Mouse (Mus musculus) limb, embryonic 11.5 days (tissue): ENCODE results near the gene Fibp. TPM values are rescaled to one million over a fixed set of nuclear protein-coding genes. Genes with fewer than 3 reads are reported as not detected.
"Not testable (repeated sequence)": the region's sequence is repeated elsewhere in the genome, so short reads cannot be mapped to it uniquely, and the experiment has no call there.

Experiments used
- ATAC-seq: fragments of 200-750 bp; cut with Nextera tagmentation; 2 replicates; pipeline ENCODE4 v1.8.0; 2017; ENCODE audit warnings: low read depth; ENCODE audit not compliant: insufficient number of reproducible peaks, low FRiP score, low TSS enrichment
- DNase-seq: peaks from one replicate; pipeline ENCODE4 v3.0.0-alpha.2; 2015; ENCODE audit warnings: low spot score
- H3K27ac ChIP-seq: fragments of 300-500 bp; sonication (generic); replicated peaks from 2 replicates; pipeline ENCODE4 v1.5.1; 2014; ENCODE audit warnings: low read depth, mild to moderate bottlenecking, low read length
- H3K27me3 ChIP-seq: fragments of 300-500 bp; sonication (generic); 2 replicates; pipeline ENCODE4 v1.6.1; 2014; ENCODE audit warnings: mild to moderate bottlenecking, low read length, mixed read lengths; ENCODE audit not compliant: control insufficient read depth, insufficient read depth
- H3K36me3 ChIP-seq: fragments of 300-500 bp; sonication (generic); 2 replicates; pipeline ENCODE4 v1.6.1; 2014; ENCODE audit warnings: mild to moderate bottlenecking, low read length, moderate library complexity, mixed read lengths; ENCODE audit not compliant: control insufficient read depth, insufficient read depth
- H3K4me1 ChIP-seq: fragments of 300-500 bp; sonication (generic); 2 replicates; pipeline ENCODE4 v1.6.1; 2014; ENCODE audit warnings: low read length, mixed read lengths; ENCODE audit not compliant: control insufficient read depth, insufficient read depth
- H3K4me2 ChIP-seq: fragments of 300-500 bp; sonication (generic); 2 replicates; pipeline ENCODE4 v1.6.1; 2014; ENCODE audit warnings: low read depth, mild to moderate bottlenecking, moderate library complexity; ENCODE audit not compliant: severe bottlenecking
- H3K4me3 ChIP-seq: fragments of 300-500 bp; sonication (generic); 2 replicates; pipeline ENCODE4 v1.5.1; 2014; ENCODE audit warnings: low read depth, low read length
- H3K9ac ChIP-seq: fragments of 300-500 bp; sonication (generic); 2 replicates; pipeline ENCODE4 v1.6.1; 2014; ENCODE audit warnings: mild to moderate bottlenecking, low read length
- H3K9me3 ChIP-seq: fragments of 300-500 bp; sonication (generic); 2 replicates; pipeline ENCODE4 v1.6.1; 2016; ENCODE audit warnings: low read length; ENCODE audit not compliant: control insufficient read depth
- WGBS: fragments of 180-500 bp; shearing (Covaris S2); extraction: QIAGEN DNeasy Blood & Tissue Kit; methylation state at CpG from one replicate; pipeline ENCODE4 v1.1.7; 2014; 5-methylcytosine and 5-hydroxymethylcytosine counted together
- polyA plus RNA-seq: library from polyadenylated mRNA; unstranded; fragments of >200 nt; fragmentation: Nextera tagmentation; extraction: Ambion mirVana; gene quantifications from 2 replicates; pipeline ENCODE4 v1.2.1, GENCODE M21; 2014

The Fibp gene
- polyA plus RNA-seq, 1 experiment from 2014 or later: 116 TPM

GRCm38 (mm10) chr19:5485821-5486220 is 25.4 kb downstream of the Fibp start:
- no peak for ATAC-seq
- Histone ChIP-seq H3K36me3 (peaks cover 12% of the 10 kb centered on the region), H3K4me1 (peaks cover 4% of the 10 kb centered on the region; the same call in 1 of the 2 replicates), H3K27ac (no peak overlapping the region), H3K4me3 (no peak overlapping the region), H3K27me3 (no peaks in the 10 kb centered on the region), H3K9ac (no peak overlapping the region), H3K4me2 (no peak overlapping the region), H3K9me3 (no peaks in the 10 kb centered on the region)
- WGBS: 92% methylated on average over 7 of the region's 7 CpGs
- DNase-seq: no peak

- no peaks in the 10 kb centered on the region for H3K9me3 ChIP-seq
- DNase-seq (no peak), ATAC-seq (no peak)
- no peak overlapping the region for H3K27ac ChIP-seq
- peaks cover 4% of the 10 kb centered on the region; the same call in 1 of the 2 replicates for H3K4me1 ChIP-seq
- no peak overlapping the region for H3K4me2 ChIP-seq
- peaks cover 12% of the 10 kb centered on the region for H3K36me3 ChIP-seq
- no peaks in the 10 kb centered on the region for H3K27me3 ChIP-seq
- no peak overlapping the region for H3K9ac ChIP-seq
- no peak overlapping the region for H3K4me3 ChIP-seq
- 90% methylated on average over 8 of the region's 8 CpGs for WGBS
Measured at GRCm38 (mm10) chr19:5486286-5486685, 25.9 kb downstream of the Fibp start.

- Histone ChIP-seq H3K27ac (no peak overlapping the region), H3K4me3 (no peak overlapping the region), H3K4me1 (peaks cover 4% of the 10 kb centered on the region; the same call in 1 of the 2 replicates), H3K27me3 (no peaks in the 10 kb centered on the region), H3K9me3 (no peaks in the 10 kb centered on the region), H3K36me3 (peaks cover 10% of the 10 kb centered on the region), H3K4me2 (peak overlapping the region; percentile 59; the same call in 1 of the 2 replicates), H3K9ac (no peak overlapping the region)
- WGBS: 90% methylated on average over 4 of the region's 4 CpGs
- ATAC-seq (no peak), DNase-seq (no peak)
Measured at GRCm38 (mm10) chr19:5486771-5487170, 26.4 kb downstream of the Fibp start.

- peaks cover 15% of the 10 kb centered on the region for H3K36me3 ChIP-seq
- H3K27me3 ChIP-seq: no peaks in the 10 kb centered on the region
- DNase-seq: peak; percentile 99
Measured at GRCm38 (mm10) chr19:5487768-5488550, 27.5 kb downstream of the Fibp start, which contains the start of gene Mus81. Gene Mus81 (minus strand): TSS chr19:5488402.

GRCm38 (mm10) chr19:5488878-5489571 is 28.6 kb downstream of the Fibp start:
- H3K27ac ChIP-seq: peak overlapping the region; percentile 90
- H3K4me2 ChIP-seq: peak overlapping the region; percentile 59
- H3K9ac ChIP-seq: peak overlapping the region; percentile 47
- ATAC-seq (peak; percentile 80), DNase-seq (peak; percentile 99)
- WGBS: under 1% methylated on average over 26 of the region's 26 CpGs
- no peaks in the 10 kb centered on the region for H3K9me3 ChIP-seq
- no peaks in the 10 kb centered on the region for H3K27me3 ChIP-seq
- peaks cover 9% of the 10 kb centered on the region; the same call in 1 of the 2 replicates for H3K4me1 ChIP-seq
- peak overlapping the region; percentile 41 for H3K4me3 ChIP-seq
- H3K36me3 ChIP-seq: peaks cover 19% of the 10 kb centered on the region

More at GRCm38 (mm10) chr19:5487768-5488550, 27.5 kb downstream of the Fibp start, which contains the start of gene Mus81:
- H3K4me1 ChIP-seq: peaks cover 9% of the 10 kb centered on the region; the same call in 1 of the 2 replicates
- ATAC-seq: peak; percentile 80
- H3K4me3 ChIP-seq: peak within 1 kb of the TSS; percentile 41
- peak within 1 kb of the TSS; percentile 60 for H3K9ac ChIP-seq
- H3K9me3 ChIP-seq: no peaks in the 10 kb centered on the region
- H3K27ac ChIP-seq: peak within 1 kb of the TSS; percentile 90
- H3K4me2 ChIP-seq: peak within 1 kb of the TSS; percentile 59
- WGBS: under 1% methylated on average over 39 of the region's 39 CpGs

GRCm38 (mm10) chr19:5489721-5490120 is 29.3 kb downstream of the Fibp start:
- H3K36me3 ChIP-seq: peaks cover 21% of the 10 kb centered on the region
- 57% methylated on average over 10 of the region's 10 CpGs for WGBS

GRCm38 (mm10) chr19:5490313-5490897 is 30.0 kb downstream of the Fibp start, which contains the start of gene Cfl1:
Gene Cfl1 (plus strand): TSS chr19:5490455.
- peak within 1 kb of the TSS; percentile 97 for H3K27ac ChIP-seq
- H3K27me3 ChIP-seq: no peaks in the 10 kb centered on the region
- H3K4me3 ChIP-seq: peak within 1 kb of the TSS; percentile 100
- DNase-seq: peak; percentile 96
- H3K4me1 ChIP-seq: peaks cover 9% of the 10 kb centered on the region; the same call in 1 of the 2 replicates
- H3K36me3 ChIP-seq: peaks cover 20% of the 10 kb centered on the region
- no peaks in the 10 kb centered on the region for H3K9me3 ChIP-seq
- peak within 1 kb of the TSS; percentile 59 for H3K4me2 ChIP-seq
- H3K9ac ChIP-seq: peak within 1 kb of the TSS; percentile 94
- peak; percentile 45 for ATAC-seq
- WGBS: under 1% methylated on average over 62 of the region's 62 CpGs

More at GRCm38 (mm10) chr19:5489721-5490120, 29.3 kb downstream of the Fibp start:
- not testable (repeated sequence) for ATAC-seq, H3K27me3 ChIP-seq, H3K9me3 ChIP-seq, H3K9ac ChIP-seq, H3K4me1 ChIP-seq, DNase-seq
- H3K4me3 ChIP-seq: peak overlapping the region; percentile 100; the same call in 1 of the 2 replicates
- peak overlapping the region; percentile 20; the same call in 1 of the 2 replicates for H3K4me2 ChIP-seq
- peak overlapping the region; percentile 97; the same call in 1 of the 2 replicates for H3K27ac ChIP-seq
